Mouse (Mus musculus) lung, postnatal 0 days (tissue): ENCODE measurements around the gene Wnt4.

Experiments
- CTCF ChIP-seq: IDR thresholded peaks from 2 replicates; pipeline ENCODE4 v1.5.1; 2016; ENCODE audit warnings: antibody characterized with exemption, mild to moderate bottlenecking
- EP300 ChIP-seq: IDR thresholded peaks from 2 replicates; pipeline ENCODE4 v1.6.1; 2016; ENCODE audit warnings: antibody characterized with exemption, mild to moderate bottlenecking, control low read depth

DNA sequence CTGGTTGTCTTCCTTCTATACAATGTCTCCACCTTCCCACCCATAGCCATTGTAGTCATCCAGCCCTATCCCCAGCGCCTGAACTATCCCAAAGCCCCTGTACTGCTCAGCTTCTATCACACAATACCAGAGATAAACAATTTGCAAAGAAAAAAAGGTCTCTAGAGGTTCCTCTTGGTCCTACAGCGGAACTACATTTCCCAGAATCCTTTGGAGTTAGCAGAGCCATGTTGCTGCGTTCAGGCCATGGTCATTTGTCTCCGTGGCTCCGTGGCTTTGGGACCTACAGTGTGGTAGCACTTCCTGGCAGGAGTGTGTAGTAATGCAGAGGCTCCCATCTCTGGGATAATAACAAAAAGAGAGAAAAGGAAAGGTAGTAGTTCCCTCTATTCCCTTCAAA is 43.7 kb upstream of the Wnt4 start:
- TF ChIP-seq CTCF (no peak), EP300 (no peak)
